Mouse (Mus musculus) embryonic stem cell, embryonic (primary cell): ENCODE measurements around the gene Olfr1274-ps.
"Not testable (repeated sequence)": the region's sequence is repeated elsewhere in the genome, so short reads cannot be mapped to it uniquely, and the experiment has no call there.

Experiments used
- CTCF ChIA-PET, 4 experiments: fragments of 300-600 bp in 2 of 4; fragments of 350-600 bp in 2 of 4; sonication (Branson Sonifier 250); formaldehyde crosslinking; loops; one replicate each; lab custom pipeline; 2022; ENCODE audit warnings: inconsistent platforms in 2 of 4; lab: Charles Lee
- POLR2A ChIA-PET, 4 experiments: fragments of 300-600 bp in 2 of 4; fragments of 350-600 bp in 2 of 4; sonication (Branson Sonifier 250); formaldehyde crosslinking; loops; one replicate each; lab custom pipeline; 2022; ENCODE audit warnings: antibody characterized with exemption in 4 of 4, inconsistent platforms in 1 of 4; lab: Charles Lee

Olfr1274-ps gene

GRCm38 (mm10) chr2:90398633-90399107, at the start of gene Olfr1274-ps:
Olfr1274-ps (plus strand) TSS chr2:90398683.
- POLR2A ChIA-PET, CTCF ChIA-PET: not testable (repeated sequence)

GRCm38 (mm10) chr2:90351047-90351446, 47.4 kb upstream of the Olfr1274-ps start:
- POLR2A ChIA-PET, CTCF ChIA-PET: not testable (repeated sequence)

GRCm38 (mm10) chr2:90351540-90351939, 46.9 kb upstream of the Olfr1274-ps start:
- CTCF ChIA-PET, POLR2A ChIA-PET: not testable (repeated sequence)

- POLR2A ChIA-PET, CTCF ChIA-PET: not testable (repeated sequence)
Measured at GRCm38 (mm10) chr2:90359229-90359628, 39.3 kb upstream of the Olfr1274-ps start.

- POLR2A ChIA-PET, CTCF ChIA-PET: not testable (repeated sequence)
Measured at GRCm38 (mm10) chr2:90360199-90360598, 38.3 kb upstream of the Olfr1274-ps start.

GRCm38 (mm10) chr2:90414110-90414821, 15.8 kb downstream of the Olfr1274-ps start:
- CTCF ChIA-PET, POLR2A ChIA-PET: not testable (repeated sequence)

GRCm38 (mm10) chr2:90422282-90422681, 23.8 kb downstream of the Olfr1274-ps start:
- CTCF ChIA-PET, POLR2A ChIA-PET: not testable (repeated sequence)

GRCm38 (mm10) chr2:90424937-90425336, 26.5 kb downstream of the Olfr1274-ps start:
- CTCF ChIA-PET, POLR2A ChIA-PET: not testable (repeated sequence)

GRCm38 (mm10) chr2:90428988-90429717, 30.7 kb downstream of the Olfr1274-ps start:
- CTCF ChIA-PET, POLR2A ChIA-PET: not testable (repeated sequence)

GRCm38 (mm10) chr2:90429782-90430181, 31.3 kb downstream of the Olfr1274-ps start:
- CTCF ChIA-PET, POLR2A ChIA-PET: not testable (repeated sequence)

GRCm38 (mm10) chr2:90437453-90437852, 39.0 kb downstream of the Olfr1274-ps start:
- POLR2A ChIA-PET, CTCF ChIA-PET: not testable (repeated sequence)

GRCm38 (mm10) chr2:90440169-90440568, 41.7 kb downstream of the Olfr1274-ps start:
- POLR2A ChIA-PET, CTCF ChIA-PET: not testable (repeated sequence)

- CTCF ChIA-PET, POLR2A ChIA-PET: not testable (repeated sequence)
Measured at GRCm38 (mm10) chr2:90441811-90442210, 43.3 kb downstream of the Olfr1274-ps start.

GRCm38 (mm10) chr2:90443811-90444210, 45.3 kb downstream of the Olfr1274-ps start:
- ChIA-PET POLR2A (interaction anchor here in 1 of 4 experiments (1.2 kb wide), 1 partner anchor 235 kb away, joined by 4 read pairs; no protein-coding TSS in a partner anchor), CTCF (interaction anchor here in 1 of 4 experiments (0.5 kb wide), 1 partner anchor 154 kb away, joined by 3 read pairs; no protein-coding TSS in a partner anchor)

GRCm38 (mm10) chr2:90448967-90449740, 50.7 kb downstream of the Olfr1274-ps start:
- POLR2A ChIA-PET: interaction anchor here in 1 of 4 experiments (0.6 kb wide), 1 partner anchor 253 kb away, joined by 3 read pairs; no protein-coding TSS in a partner anchor
- CTCF ChIA-PET: no interaction called here

- POLR2A ChIA-PET: no interaction called here
- CTCF ChIA-PET: no interaction called here
Measured at GRCm38 (mm10) chr2:90452380-90452779, 53.9 kb downstream of the Olfr1274-ps start.
